Mouse (Mus musculus) adrenal gland, postnatal 25 days (tissue): ENCODE results near the gene Scgb1b7. TPM values are rescaled to one million over a fixed set of nuclear protein-coding genes. Genes with fewer than 3 reads are reported as not detected.
"Not testable (repeated sequence)": the region's sequence is repeated elsewhere in the genome, so short reads cannot be mapped to it uniquely, and the experiment has no call there.

ENCODE experiments used
- DNase-seq: peaks from one replicate; pipeline ENCODE4 v3.0.0; 2021; ENCODE audit warnings: mixed read lengths
- long read RNA-seq: library from polyadenylated mRNA; stranded (forward); transcript quantifications from one replicate; pipeline ENCODE4 v2.0.0, GENCODE M21; 2021
- total RNA-seq: library from RNA; stranded (reverse); gene quantifications from 2 replicates; pipeline ENCODE4 v1.2.3, GENCODE M21; 2021

Scgb1b7 gene
- not detected in 2 replicates for total RNA-seq
- long read RNA-seq = 0 reads

DNA sequence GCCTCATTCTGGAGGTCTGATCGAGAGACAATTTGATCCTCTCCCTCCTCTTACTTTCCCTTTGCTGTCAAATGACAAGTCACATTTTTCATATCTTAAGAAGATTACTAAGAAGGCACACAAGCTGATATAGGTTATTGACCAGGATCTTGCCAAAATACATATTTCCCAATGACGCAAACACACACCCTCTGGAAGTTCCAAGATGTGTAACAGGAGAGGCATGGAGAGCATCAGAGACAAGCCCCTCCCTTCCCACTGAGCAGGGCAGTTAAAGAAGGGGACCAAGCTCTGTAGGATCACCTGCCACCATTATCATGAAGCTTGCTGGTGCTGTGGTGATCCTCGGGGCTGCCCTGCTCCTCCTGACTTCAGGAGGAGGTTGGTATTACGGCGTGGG is at the start of gene Scgb1b7:
Gene Scgb1b7, plus strand, starts transcription at position 301 of the 400 bp plus-strand sequence.
- DNase-seq = not testable (repeated sequence)

DNA sequence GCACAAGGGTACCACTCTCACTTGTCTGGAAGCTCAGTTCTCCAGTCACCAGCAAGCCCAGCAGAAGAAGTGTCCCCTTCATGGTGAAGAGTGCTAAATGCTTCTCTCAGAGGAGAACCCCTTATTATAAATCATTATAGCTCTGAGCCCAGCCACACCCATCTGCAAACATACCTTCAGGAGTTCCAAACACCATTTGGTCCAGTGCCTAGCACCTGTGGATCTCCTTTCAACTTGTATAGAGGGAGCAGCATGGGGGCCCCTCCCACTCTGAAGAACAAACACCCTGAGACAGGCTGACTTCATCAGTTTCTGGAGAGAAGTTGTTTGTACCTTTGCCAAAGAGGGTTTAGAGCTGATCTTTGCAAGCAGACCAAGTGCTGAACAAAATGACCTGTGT is 6.8 kb upstream of the Scgb1b7 start, which contains the start of gene Scgb2b7:
Gene Scgb2b7, minus strand, starts transcription at position 101 of the 400 bp plus-strand sequence.
- DNase-seq = not testable (repeated sequence)

Other genes starting within 250 kb of the Scgb1b7 start
- gene Scgb2b7, start 6.9 kb upstream of the Scgb1b7 start, total RNA-seq = not detected in 2 replicates